Mouse (Mus musculus) MEL (cell line): ENCODE results near the gene Drd3.

ENCODE experiments used
- CTCF ChIP-seq, 3 experiments: IDR thresholded peaks in 2 of 3; conservative IDR thresholded peaks in 1 of 3; 2 replicates each; pipeline ENCODE4 v1.5.1; 2011 to 2012; ENCODE audit warnings: low read length in 3 of 3, low read depth in 2 of 3, mild to moderate bottlenecking in 2 of 3, improper control_type of control experiment in 1 of 3, inconsistent platforms in 1 of 3, mixed read lengths in 1 of 3, moderate library complexity in 1 of 3; ENCODE audit not compliant: control insufficient read depth in 1 of 3, insufficient read depth in 1 of 3, poor library complexity in 1 of 3, severe bottlenecking in 1 of 3
- EP300 ChIP-seq, 2 experiments: IDR thresholded peaks; 2 replicates each; pipeline ENCODE4 v1.6.1; 2011; ENCODE audit warnings: improper control_type of control experiment in 2 of 2, low read length in 2 of 2, low read depth in 1 of 2, mild to moderate bottlenecking in 1 of 2
- GABPA ChIP-seq: IDR thresholded peaks from 2 replicates; pipeline ENCODE4 v1.6.1; 2012; ENCODE audit warnings: low read depth, mild to moderate bottlenecking, inconsistent platforms, low read length, improper control_type of control experiment, moderate library complexity
- MAX ChIP-seq: IDR thresholded peaks from 2 replicates; pipeline ENCODE4 v1.6.1; 2011; ENCODE audit warnings: low read length, improper control_type of control experiment
- POLR2A ChIP-seq, 2 experiments: IDR thresholded peaks; 2 replicates each; pipeline ENCODE4 v1.6.1; 2011 to 2012; ENCODE audit warnings: low read length in 2 of 2, mild to moderate bottlenecking in 2 of 2, control low read depth in 1 of 2, improper control_type of control experiment in 1 of 2, low read depth in 1 of 2, moderate library complexity in 1 of 2; ENCODE audit not compliant: control insufficient read depth in 1 of 2, insufficient read depth in 1 of 2, poor library complexity in 1 of 2
- SMC3 ChIP-seq: IDR thresholded peaks from 2 replicates; pipeline ENCODE4 v1.6.1; 2011; ENCODE audit warnings: low read depth, low read length, improper control_type of control experiment

DNA sequence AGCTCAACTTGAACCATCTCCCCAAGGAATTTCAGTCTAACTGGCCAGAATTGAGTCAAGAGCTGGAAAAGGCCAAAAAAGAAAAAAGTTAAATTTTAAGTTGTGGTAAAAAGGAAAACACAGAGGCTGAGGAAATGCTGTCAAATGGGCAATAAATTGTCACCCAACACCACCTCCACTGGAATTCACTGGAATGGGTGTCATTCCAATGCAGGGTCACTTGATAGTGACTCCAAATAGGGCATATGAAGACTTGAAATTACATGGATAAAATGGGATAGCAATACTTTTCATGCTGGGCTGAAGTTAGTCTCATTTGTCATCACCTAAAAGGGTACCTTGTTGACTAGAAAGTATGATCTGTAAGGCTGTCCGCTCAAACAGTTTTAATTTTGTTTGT is 18.9 kb downstream of the Drd3 start:
- TF ChIP-seq EP300 (IDR thresholded peaks at IDR 0.05; ENCODE audit: low read depth in 1 of 2, low read length in 2 of 2) (no peak), POLR2A (IDR thresholded peaks at IDR 0.05; ENCODE audit: control insufficient read depth in 1 of 2, insufficient read depth in 1 of 2, low read depth in 1 of 2, low read length in 2 of 2, poor library complexity in 1 of 2) (no peak), CTCF (IDR thresholded peaks at IDR 0.05 in 2 of 3, conservative IDR thresholded peaks at IDR 0.05 in 1 of 3; ENCODE audit: control insufficient read depth in 1 of 3, insufficient read depth in 1 of 3, low read depth in 2 of 3, low read length in 3 of 3, poor library complexity in 1 of 3, severe bottlenecking in 1 of 3) (no peak), GABPA (no peak), MAX (no peak), SMC3 (no peak)
